Mouse (Mus musculus) gastrocnemius, postnatal 4 days (tissue): Measurements from ENCODE around the gene Gna11. TPM values are rescaled to one million over a fixed set of nuclear protein-coding genes. Genes with fewer than 3 reads are reported as not detected.

Experiments
- DNase-seq, 2 experiments: peaks; one replicate each; pipeline ENCODE4 v3.0.0; 2021 to 2022; ENCODE audit warnings: low spot score in 2 of 2, mixed read lengths in 2 of 2
- microRNA-seq: library from miRNA; unstranded; fragments of <30 nt; microRNA quantifications from one replicate; pipeline ENCODE4 v1.2.0, GENCODE M21; 2021
- total RNA-seq, 2 experiments: library from RNA; stranded (reverse); gene quantifications; 2 replicates each; pipeline ENCODE4 v1.2.3; 2021

Gna11 gene
- total RNA-seq, 2 experiments from 2014 or later, result 56.8 to 59.5 TPM

DNA sequence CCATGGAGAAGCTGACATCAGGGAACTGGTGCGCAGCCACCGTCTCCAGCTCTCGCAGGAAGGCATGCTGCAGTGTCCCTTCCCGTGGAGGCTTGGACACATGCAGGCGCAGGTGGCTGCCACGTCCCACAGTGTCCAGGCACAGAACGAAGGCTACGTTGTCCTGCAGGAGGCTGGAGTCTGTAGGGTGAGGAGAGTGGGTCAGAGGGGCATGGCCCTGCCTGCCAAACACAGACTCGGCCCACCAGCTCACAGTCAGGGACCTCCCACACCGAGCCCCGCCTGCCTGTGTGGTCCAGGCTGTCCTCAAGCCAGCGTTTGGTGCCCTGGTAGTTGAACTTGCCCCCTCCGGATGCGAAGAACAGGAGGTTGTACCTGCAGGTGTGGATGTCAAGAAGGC lies 55.0 kb downstream of the Gna11 start:
- no peak for DNase-seq

DNA sequence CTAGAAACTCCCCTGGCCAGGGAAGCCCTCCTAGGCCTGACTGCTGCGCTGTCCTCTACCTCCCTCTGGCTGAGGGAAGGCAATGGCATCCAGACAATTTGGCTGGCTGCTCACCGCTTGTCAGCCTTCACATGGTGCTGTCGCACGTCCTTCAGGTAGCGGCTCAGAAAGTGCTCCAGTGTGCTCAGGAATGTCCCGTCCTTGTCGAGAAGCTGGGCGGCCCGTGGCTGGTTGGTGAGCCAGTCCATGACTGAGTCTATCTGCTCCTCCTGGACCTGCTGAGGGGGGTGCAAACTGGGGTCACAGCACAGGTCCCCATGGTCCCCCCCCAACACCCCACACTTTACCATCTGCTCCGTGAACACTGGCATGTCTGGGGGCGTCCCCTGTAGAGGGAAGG lies 56.9 kb downstream of the Gna11 start:
- DNase-seq, result no peak

DNA sequence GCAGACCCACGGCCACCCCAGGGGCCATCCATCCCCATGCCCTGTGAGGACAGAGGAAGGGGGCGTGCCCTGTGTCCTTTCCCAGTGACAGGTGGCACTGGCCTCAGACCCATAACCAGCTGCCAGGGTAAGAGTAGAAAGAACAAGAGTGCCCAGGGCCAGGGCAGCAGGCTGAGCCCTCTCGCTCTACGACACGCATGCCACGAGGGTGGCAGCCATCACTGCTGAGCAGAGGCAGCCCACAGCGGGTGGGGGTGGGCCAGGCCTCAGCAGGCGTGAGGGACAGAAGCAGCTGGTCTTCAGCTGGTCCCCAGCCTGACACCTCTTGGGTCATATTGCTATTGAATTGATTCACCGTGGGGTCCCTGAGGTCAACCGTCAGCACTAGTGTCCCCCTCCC lies 58.5 kb downstream of the Gna11 start:
- no peak for DNase-seq

DNA sequence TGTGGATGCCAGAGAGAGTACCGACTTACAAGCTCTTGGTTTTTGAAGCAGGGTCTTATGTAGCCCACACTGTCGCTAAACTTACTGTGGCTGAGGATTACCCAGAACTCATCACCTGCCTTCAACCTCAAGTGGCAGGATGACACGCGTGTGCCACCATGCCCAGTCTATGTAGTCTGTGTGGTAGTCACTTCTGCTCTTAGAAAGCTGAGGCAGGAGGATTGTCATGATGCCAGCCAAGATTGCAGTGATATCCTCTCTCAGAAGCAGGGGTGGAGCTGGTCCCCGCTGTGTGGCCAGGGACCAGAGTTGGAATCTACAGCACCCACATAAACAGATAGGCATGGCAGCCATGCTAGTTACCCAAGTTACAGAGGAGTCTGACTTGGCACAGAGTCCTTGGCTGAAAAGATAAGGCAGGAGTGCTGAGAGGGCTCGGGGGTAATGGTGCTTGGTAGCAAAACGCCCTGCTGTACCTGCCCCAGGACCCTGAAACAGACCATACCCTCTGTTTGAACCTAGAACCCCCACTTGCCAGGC lies 59.4 kb downstream of the Gna11 start:
- DNase-seq, result no peak

DNA sequence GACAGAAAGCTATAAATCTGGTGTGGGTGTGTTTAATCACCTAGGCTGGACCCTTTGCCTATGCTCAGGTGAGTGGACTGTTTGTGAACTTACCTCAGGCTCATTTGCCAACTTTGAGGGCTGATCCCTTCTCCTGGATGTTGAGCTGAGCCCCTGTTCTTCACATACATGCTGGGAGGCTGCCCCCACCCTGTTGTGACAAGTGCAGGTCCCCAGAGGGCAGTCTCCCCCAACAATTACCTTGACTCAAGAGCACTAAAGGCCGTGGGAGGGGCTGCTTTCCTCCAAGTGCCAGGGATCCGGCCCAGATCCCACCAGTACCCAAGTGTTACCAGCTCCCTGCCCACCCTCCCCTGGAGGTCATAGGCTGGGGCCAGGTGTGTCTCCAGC lies 59.9 kb downstream of the Gna11 start:
- no peak for DNase-seq

DNA sequence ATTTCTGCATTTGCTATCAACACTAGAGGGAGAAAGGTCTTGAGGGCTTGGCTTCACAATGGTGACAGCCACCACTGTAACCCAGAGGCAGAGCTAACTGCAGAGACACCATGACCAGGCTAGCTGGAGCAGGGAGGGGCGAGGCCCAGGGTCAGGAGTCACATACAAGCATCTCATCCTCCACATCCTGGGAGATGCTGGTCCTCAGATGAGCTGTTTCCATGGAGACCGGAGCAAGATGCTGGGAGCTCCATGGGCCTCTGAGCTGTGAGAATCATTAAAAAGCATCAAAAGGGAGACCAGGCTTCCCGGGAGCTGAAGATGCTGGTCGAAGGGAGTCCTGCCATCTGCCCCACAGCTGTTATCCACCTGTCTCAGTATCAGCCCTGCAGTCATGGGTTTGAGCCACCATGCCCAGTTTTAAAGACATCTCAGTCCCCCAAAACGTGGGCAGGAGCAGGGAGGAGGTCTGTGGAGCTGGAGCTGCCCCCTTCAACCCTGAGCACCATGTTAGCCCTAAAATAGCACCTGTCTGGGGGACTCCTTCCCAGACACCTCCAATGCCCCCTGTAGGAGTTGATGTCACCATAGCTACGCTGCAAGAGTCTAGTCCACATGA lies 60.4 kb downstream of the Gna11 start:
- no peak for DNase-seq

DNA sequence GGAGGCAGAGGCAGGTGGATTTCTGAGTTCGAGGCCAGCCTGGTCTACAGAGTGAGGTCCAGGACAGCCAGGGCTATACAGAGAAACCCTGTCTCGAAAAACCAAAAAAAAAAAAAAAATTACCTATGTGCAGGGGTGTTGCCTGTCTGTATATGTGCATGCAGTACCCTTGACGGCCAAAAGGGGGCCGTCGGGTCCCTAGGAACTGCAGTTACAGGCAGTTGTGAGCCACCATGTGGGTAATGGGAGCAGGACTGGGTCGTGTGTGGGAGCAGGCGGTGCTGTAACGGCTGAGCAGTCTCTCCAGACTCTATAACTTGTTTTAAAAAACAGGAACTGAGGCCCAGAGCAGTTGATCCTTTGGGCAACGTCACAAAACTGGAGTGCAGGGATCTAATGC lies 61.0 kb downstream of the Gna11 start:
- DNase-seq, result no peak

DNA sequence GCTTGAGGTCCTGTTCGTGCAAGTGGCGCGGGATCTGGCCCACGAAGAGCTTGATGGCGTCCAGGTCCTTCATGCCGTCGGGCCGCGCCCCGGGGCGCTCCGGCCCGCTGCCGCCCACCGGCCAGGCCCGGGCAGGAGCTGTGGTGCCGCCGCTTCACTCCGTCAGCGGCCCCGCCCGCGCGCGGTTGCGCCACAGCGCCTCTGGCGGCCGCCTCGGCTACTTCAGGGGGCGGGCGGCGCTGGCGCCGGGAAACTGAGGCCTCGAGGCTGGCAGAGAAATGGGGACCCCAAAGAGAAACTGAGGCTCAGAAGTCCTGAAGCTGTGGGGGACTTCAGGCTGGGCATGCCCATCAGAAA lies 62.5 kb downstream of the Gna11 start, which contains the start of gene Celf5:
Gene Celf5, minus strand, starts transcription at position 177 of the 357 bp plus-strand sequence.
- peak in 1 of 2 experiments; percentile 44 for DNase-seq

DNA sequence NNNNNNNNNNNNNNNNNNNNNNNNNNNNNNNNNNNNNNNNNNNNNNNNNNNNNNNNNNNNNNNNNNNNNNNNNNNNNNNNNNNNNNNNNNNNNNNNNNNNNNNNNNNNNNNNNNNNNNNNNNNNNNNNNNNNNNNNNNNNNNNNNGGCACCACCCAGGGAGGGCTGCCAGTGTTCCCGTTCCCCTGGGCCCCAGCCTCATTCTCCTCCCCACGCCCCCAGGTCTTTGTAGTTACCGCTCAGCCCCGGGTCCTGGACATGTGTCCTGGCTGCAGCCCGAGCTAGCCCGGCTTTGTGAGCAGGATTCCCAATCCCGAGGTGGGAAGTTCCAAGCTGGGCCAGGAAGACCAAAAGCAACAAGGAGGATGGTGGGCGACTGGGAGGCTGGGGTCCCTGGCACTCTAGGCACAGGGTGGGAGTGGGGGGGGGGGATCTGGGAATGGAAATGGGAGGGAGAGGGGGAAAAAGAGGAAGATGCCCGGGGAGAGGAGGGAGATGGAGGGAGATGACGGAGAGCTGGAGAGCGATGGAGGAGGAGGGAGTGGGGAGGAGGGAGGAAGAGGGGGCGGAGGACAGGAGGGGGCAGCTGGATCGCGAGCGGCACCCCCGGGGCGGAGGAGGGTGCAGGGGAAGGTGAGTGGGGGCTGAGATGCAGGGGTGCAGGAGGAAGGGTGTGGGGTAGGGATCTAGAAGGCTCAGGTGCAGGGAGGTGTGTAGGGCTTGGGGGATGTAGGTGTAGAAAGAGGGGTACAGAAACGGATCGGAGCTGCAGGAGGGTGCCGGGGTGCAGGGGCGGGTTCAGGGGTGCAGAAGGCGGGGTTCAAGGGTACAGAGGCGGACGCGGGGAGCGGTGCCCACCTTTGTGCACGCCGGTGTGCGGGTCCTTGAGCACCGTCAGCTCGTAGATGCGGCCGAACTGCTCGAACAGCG lies 63.1 kb downstream of the Gna11 start:
- DNase-seq, result no peak

Small RNA genes lying within 50 kb of the gene (microRNA-seq; reads per million reads assigned to microRNA genes)
- not detected for gene Gm25595

Other genes with a start within 250 kb of the Gna11 start
- 10 to 100 TPM; 17.8 to 18.3 TPM for gene Cactin, start 224.1 kb downstream of the Gna11 start, total RNA-seq
- 1 to 10 TPM; 4.8 to 5.8 TPM for gene Tbxa2r, start 216.5 kb downstream of the Gna11 start, total RNA-seq
- gene Gipc3, start 201.9 kb downstream of the Gna11 start, total RNA-seq, result under 1 TPM; 0.66 to 0.86 TPM
- gene Hmg20b, start 194.7 kb downstream of the Gna11 start, total RNA-seq, result 10 to 100 TPM; 46.2 to 58.6 TPM
- gene Mfsd12, start 187.7 kb downstream of the Gna11 start, total RNA-seq, result 1 to 10 TPM; 8.6 to 9.9 TPM
- gene 4930404N11Rik, start 179.4 kb downstream of the Gna11 start, total RNA-seq, result 1 to 10 TPM; 1.7 to 1.8 TPM
- gene Fzr1, start 166.7 kb downstream of the Gna11 start, total RNA-seq, result 10 to 100 TPM; 32.2 to 33.5 TPM
- 10 to 100 TPM; 48.1 to 48.5 TPM for gene Dohh, start 160.8 kb downstream of the Gna11 start, total RNA-seq
- 1 to 10 TPM in 1 of 2 experiments, under 1 TPM in 1; 0.70 to 1.5 TPM for gene Gm48551, start 160.7 kb downstream of the Gna11 start, total RNA-seq
- 1 to 10 TPM; 1.3 to 2.0 TPM for gene Gm48552, start 156.2 kb downstream of the Gna11 start, total RNA-seq
- under 1 TPM; 0.91 to 0.98 TPM for gene Smim24, start 152.1 kb downstream of the Gna11 start, total RNA-seq
- gene Nfic, start 89.6 kb downstream of the Gna11 start, total RNA-seq, result 100 to 1,000 TPM; 274 to 335 TPM
- gene Celf5, start 62.5 kb downstream of the Gna11 start, total RNA-seq, result under 1 TPM; 0.47 to 0.52 TPM
- gene Ncln, start 48.8 kb downstream of the Gna11 start, total RNA-seq, result 10 to 100 TPM; 59.3 to 61.3 TPM
- gene S1pr4, start 45.1 kb downstream of the Gna11 start, total RNA-seq, result under 1 TPM; 0.37 to 0.54 TPM
- 1 to 10 TPM; 1.1 to 1.8 TPM for gene Gna15, start 21.0 kb downstream of the Gna11 start, total RNA-seq
- gene Aes, start 14.3 kb upstream of the Gna11 start, total RNA-seq, result 100 to 1,000 TPM; 537 to 620 TPM
- gene Tle2, start 29.4 kb upstream of the Gna11 start, total RNA-seq, result 10 to 100 TPM in 1 of 2 experiments, 1 to 10 TPM in 1; 7.8 to 10.5 TPM
- gene Tle6, start 55.9 kb upstream of the Gna11 start, total RNA-seq, result 1 to 10 TPM; 5.2 to 6.6 TPM
- gene BC025920, start 61.1 kb upstream of the Gna11 start, total RNA-seq, result 1 to 10 TPM; 1.2 to 1.7 TPM
- 10 to 100 TPM; 13.6 to 18.2 TPM for gene Sirt6, start 82.6 kb upstream of the Gna11 start, total RNA-seq
- gene Ankrd24, start 83.3 kb upstream of the Gna11 start, total RNA-seq, result 10 to 100 TPM; 16.0 to 17.7 TPM
- 1 to 10 TPM; 2.6 to 3.1 TPM for gene Gm10778, start 103.9 kb upstream of the Gna11 start, total RNA-seq
- gene Zfp433, start 159.6 kb upstream of the Gna11 start, total RNA-seq, result 1 to 10 TPM; 4.7 to 4.9 TPM
- gene Gm3055, start 226.0 kb upstream of the Gna11 start, total RNA-seq, result 1 to 10 TPM; 3.6 to 4.9 TPM